Mouse (Mus musculus) small intestine, adult 2 months (tissue): ENCODE measurements around the gene Fgr. TPM values are rescaled to one million over a fixed set of nuclear protein-coding genes. Genes with fewer than 3 reads are reported as not detected.

Experiments
- H3K27ac ChIP-seq: fragments of 200-500 bp; 2 replicates; pipeline ENCODE4 v1.5.1; 2012; ENCODE audit warnings: low read depth, low read length, control low read depth, inconsistent platforms; ENCODE audit not compliant: insufficient read depth
- H3K27me3 ChIP-seq: fragments of 200-500 bp; 2 replicates; pipeline ENCODE4 v1.6.1; 2012; ENCODE audit warnings: mild to moderate bottlenecking, moderate library complexity, low read length, inconsistent platforms; ENCODE audit not compliant: control insufficient read depth, insufficient read depth
- H3K36me3 ChIP-seq: fragments of 200-500 bp; 2 replicates; pipeline ENCODE4 v1.6.1; 2012; ENCODE audit warnings: mild to moderate bottlenecking, low read length, control low read depth, inconsistent platforms; ENCODE audit not compliant: control insufficient read depth, insufficient read depth
- H3K4me1 ChIP-seq: fragments of 200-500 bp; 2 replicates; pipeline ENCODE4 v1.6.1; 2012; ENCODE audit warnings: low read length, inconsistent platforms, mixed read lengths; ENCODE audit not compliant: control insufficient read depth, insufficient read depth, insufficient read length
- H3K4me3 ChIP-seq: fragments of 200-500 bp; 2 replicates; pipeline ENCODE4 v1.5.1; 2012; ENCODE audit warnings: low read depth, mild to moderate bottlenecking, control low read depth, inconsistent platforms, low read length, moderate library complexity
- CTCF ChIP-seq: fragments of 200-500 bp; IDR thresholded peaks from 2 replicates; pipeline ENCODE4 v1.5.1; 2012; ENCODE audit warnings: low read depth, mild to moderate bottlenecking, control low read depth, inconsistent platforms, low read length, moderate library complexity, mixed read lengths; ENCODE audit not compliant: insufficient replicate concordance, insufficient read length; ENCODE audit errors: extremely low read depth
- POLR2A ChIP-seq: fragments of 200-500 bp; IDR thresholded peaks from 2 replicates; pipeline ENCODE4 v1.6.1; 2012; ENCODE audit warnings: low read depth, mild to moderate bottlenecking, control low read depth, inconsistent platforms, low read length, moderate library complexity
- WGBS: fragments of 180-500 bp; shearing (Covaris S2); methylation state at CpG from one replicate; pipeline ENCODE4 v1.1.7; 2018; 5-methylcytosine and 5-hydroxymethylcytosine counted together
- polyA plus RNA-seq: library from polyadenylated mRNA; depleted of rRNA; stranded (reverse); fragments of >200 nt; gene quantifications from 2 replicates; pipeline ENCODE4 v1.2.3, GENCODE M21; 2012

Fgr gene
- polyA plus RNA-seq, 1 experiment = 3.8 TPM

DNA sequence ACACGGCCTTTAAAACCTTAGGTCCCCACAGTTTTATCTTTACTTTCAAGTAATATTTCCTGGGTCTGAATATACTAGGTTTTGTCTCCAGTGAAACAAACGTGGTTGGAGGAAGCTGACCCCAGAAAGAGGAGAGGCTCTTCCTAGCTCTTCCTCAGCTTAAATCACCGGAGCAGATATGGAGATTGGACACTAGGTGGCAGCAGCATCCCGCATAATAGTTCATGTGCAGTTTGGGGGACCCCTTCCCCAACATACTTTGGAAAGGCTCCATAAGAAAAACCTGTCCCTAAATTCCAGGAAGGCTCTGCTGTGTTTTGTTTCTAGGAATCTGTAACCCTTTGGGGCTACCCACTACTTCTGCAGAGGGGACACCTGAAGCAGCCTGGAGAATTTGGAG is 35.2 kb downstream of the Fgr start:
- no peaks in the 10 kb centered on the region for H3K27me3 ChIP-seq
- WGBS = 3% methylated on average over 4 of the region's 4 CpGs

GRCm38 (mm10) chr4:133009676-133010075 is 35.8 kb downstream of the Fgr start:
- no peak overlapping the region for H3K4me3 ChIP-seq
- 41% methylated on average over 5 of the region's 5 CpGs for WGBS
- no peaks in the 10 kb centered on the region for H3K36me3 ChIP-seq
- no peak overlapping the region for H3K27ac ChIP-seq
- peaks cover 21% of the 10 kb centered on the region for H3K4me1 ChIP-seq
- no peak for TF ChIP-seq CTCF
- TF ChIP-seq POLR2A = no peak
- no peaks in the 10 kb centered on the region for H3K27me3 ChIP-seq

More for the DNA sequence above, 35.2 kb downstream of the Fgr start:
- Histone ChIP-seq H3K4me3 (no peak overlapping the region), H3K27ac (no peak overlapping the region), H3K4me1 (peaks cover 21% of the 10 kb centered on the region), H3K36me3 (no peaks in the 10 kb centered on the region)
- TF ChIP-seq POLR2A (no peak), CTCF (peak; percentile 72; the same call in 1 of the 2 replicates)

DNA sequence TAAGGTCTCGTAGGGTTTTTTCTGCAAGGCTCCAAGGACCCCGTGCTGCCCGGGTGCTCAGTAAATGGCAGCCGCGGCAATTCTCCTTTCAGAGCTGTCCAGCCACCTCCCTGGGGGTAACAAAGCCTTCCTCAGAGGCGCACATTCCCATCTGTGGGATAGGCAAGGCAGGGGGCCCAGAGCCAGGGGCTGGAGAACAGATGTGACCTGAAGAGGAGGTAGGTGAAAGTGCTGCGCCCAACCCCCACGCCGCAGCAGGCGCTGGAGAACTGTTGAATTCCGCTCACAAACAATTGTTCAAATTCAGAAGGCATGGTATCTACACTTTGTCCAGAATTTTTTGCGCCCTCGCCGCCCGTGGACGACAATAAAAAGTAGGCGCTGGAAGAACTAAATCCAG is 36.7 kb downstream of the Fgr start:
- TF ChIP-seq POLR2A (no peak), CTCF (peak; percentile 4; the same call in 1 of the 2 replicates)
- H3K27me3 ChIP-seq = no peaks in the 10 kb centered on the region
- peak overlapping the region; percentile 84 for H3K4me3 ChIP-seq
- 1% methylated on average over 17 of the region's 17 CpGs for WGBS
- no peaks in the 10 kb centered on the region for H3K36me3 ChIP-seq
- H3K27ac ChIP-seq = no peak overlapping the region
- H3K4me1 ChIP-seq = peaks cover 23% of the 10 kb centered on the region

DNA sequence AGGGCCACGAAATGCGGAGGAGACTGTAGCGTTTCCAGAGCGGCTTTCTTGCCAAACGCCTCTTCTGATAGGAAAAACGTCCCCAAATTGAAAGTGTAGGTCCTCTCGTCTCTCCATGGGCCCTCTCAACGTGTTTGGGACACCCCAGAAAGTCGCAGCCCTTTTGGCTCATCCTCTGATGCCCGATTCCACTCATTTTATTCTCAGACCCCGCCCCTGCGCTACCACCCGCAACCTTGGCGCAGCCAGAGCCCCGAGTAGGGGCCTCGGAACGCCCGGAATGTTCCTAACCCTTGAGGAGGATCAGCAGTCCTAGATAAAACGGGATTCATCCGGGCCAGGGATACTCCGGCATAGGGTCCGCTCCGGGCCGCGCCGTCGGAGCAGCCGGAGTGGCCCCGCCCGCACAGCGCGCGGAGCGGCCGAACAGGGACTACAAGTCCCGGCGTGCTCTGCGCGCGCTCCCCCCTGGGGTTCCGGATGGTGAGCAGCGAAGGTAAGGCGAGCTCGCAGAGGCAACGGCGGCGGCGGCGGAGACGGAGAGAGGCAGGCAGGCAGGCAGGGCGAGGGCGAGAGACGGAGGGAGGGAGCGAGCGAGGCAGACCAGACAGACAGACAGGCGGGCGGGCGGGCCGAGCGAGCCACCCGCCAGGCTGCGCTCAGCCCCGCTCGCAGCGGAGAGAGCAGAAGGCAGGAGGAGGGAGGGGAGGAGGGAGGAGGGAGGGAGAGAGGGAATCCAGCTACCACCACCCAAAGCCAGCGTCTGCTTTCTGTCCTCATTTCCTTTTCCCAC is 37.3 kb downstream of the Fgr start, which contains the start of gene Ahdc1:
Ahdc1 (plus strand) TSS at position 233 of the 793 bp plus-strand sequence.
- peak within 1 kb of the TSS; percentile 79 for H3K27ac ChIP-seq
- peaks cover 29% of the 10 kb centered on the region for H3K4me1 ChIP-seq
- peak within 1 kb of the TSS; percentile 84 for H3K4me3 ChIP-seq
- WGBS = 1% methylated on average over 64 of the region's 66 CpGs
- no peak for TF ChIP-seq CTCF
- peak; percentile 64; the same call in 1 of the 2 replicates for TF ChIP-seq POLR2A
- H3K36me3 ChIP-seq = no peaks in the 10 kb centered on the region
- H3K27me3 ChIP-seq = no peaks in the 10 kb centered on the region

GRCm38 (mm10) chr4:133011821-133012775 is 38.2 kb downstream of the Fgr start:
- peaks cover 37% of the 10 kb centered on the region for H3K4me1 ChIP-seq
- TF ChIP-seq CTCF (no peak), POLR2A (no peak)
- peak overlapping the region; percentile 79 for H3K27ac ChIP-seq
- no peaks in the 10 kb centered on the region for H3K27me3 ChIP-seq
- H3K4me3 ChIP-seq = peak overlapping the region; percentile 84
- 1% methylated on average over 72 of the region's 84 CpGs for WGBS
- H3K36me3 ChIP-seq = no peaks in the 10 kb centered on the region

DNA sequence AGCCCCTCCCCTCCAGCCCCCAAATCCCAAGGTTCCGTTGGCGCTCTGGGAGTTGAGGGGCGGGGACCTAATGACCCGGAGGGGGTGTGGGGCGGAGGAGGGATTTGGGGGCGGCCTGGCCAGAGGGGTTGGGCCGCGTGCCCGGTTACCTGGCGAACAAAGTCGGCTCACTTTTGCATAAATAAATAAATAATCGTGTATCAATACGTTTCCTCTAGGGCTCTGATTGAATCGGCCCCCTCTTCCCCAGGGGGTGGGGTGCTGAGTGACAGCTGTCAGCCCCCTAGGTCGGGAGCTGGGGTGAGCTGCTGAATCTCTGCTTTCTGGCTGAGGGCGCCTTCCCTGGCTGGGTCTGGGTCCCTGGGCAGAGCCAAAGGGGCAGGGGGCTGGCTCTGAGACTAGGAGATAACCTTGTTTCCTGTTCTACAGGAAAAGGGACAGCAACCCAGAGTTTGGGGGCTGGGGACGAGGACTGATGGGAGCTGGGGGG is 38.9 kb downstream of the Fgr start:
- TF ChIP-seq CTCF (no peak), POLR2A (no peak)
- Histone ChIP-seq H3K27me3 (no peaks in the 10 kb centered on the region), H3K27ac (no peak overlapping the region), H3K4me1 (peaks cover 34% of the 10 kb centered on the region), H3K4me3 (peak overlapping the region; percentile 84), H3K36me3 (no peaks in the 10 kb centered on the region)
- WGBS = 2% methylated on average over 17 of the region's 17 CpGs
